Mouse (Mus musculus): ENCODE results near the gene Irs1. TPM values are rescaled to one million over a fixed set of nuclear protein-coding genes. Genes with fewer than 3 reads are reported as not detected.

Gene Irs1
- polyA plus RNA-seq (2012; rRNA removed): 12.2 and 14.2 TPM in 2 replicates

DNA sequence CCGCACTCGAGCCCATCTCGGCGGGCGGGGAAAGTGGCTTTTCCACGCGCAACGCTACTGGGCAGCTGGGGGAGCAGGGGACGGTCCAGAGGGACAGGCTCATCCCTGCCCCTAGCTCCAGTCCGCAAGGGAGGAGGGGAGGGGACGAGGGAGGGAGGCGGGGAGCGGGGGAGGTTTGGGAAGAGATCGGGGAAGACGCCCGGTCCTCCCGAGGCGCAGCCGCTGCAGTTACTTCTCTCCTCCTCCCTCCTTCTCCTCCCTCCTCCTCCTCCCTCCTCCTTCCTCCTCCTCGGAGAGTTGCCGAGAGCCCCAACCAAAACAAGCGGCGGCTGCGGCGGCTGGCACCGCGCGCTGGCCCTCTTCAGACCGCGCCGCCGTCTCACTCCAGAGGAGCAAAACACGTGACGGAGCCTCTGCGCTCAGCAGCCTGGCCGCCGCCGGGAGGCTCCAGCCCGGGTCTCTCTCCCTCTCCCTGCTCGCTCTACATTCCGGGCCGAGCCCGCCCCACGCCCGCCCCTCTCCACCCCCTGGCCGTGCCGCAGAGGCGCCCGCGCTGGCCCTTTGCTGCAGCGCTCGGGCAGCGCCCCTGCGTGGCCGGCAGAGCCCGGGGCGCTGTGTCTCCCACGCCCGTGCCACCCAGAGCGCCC is at the start of gene Irs1:
Gene Irs1, minus strand, starts transcription at position 266 of the 647 bp plus-strand sequence.

DNA sequence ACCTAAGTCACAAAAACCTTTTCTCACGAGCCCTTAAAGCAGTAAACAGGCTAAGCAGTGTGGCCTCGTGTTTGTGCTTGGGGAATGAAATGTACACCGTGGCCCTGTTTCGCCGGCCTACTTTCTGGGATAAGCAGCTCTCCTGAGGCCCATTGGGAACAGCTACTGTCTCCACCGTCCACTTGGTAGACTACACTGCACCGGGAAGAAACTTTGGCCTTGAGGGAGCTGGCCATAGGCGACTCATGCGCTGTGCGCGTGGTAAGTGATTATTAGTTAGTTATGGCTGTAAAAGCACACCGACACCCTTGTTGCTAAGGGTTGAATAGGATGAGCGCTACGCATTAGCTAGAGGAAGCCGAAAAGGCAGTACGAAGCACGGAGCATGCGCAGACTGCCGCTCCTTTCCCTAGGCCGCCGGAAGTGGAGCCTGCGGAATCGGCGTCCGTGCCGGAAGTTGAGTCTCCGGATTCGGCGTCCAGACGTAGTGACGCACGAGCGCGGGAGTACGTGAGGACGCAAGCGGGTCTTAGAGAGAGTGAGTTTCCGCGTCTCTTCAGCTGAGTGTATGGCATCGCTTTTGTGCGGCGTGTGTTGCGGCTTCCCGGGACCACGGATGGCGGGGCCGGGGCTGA is 25.0 kb upstream of the Irs1 start, which contains the start of gene Rhbdd1:
Gene Rhbdd1, plus strand, starts transcription at position 342 of the 635 bp plus-strand sequence.

DNA sequence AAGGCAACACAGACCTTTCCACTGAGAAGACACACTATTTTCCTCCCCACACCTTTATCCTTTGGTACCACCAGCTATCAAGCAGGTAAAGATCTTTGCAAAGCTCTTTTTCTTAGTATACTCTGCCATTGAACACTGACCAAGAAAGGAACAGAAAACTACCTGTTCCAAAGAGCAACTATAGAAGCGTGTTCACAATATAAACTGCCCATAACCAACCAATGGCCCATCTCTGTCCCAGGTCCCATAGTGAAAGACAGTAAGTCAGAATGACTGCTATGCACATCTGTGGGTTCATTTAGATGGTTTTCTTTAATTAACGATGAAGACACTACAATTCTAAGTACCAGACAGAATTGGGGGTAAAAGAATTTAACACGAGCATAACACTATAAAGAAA is 58.4 kb downstream of the Irs1 start, which contains the start of gene Gm9747:
Gene Gm9747, plus strand, starts transcription at position 301 of the 400 bp plus-strand sequence.

Other genes with a start within 250 kb of the Irs1 start
- gene Gm9747, start 58.3 kb downstream of the Irs1 start, polyA plus RNA-seq (2012; rRNA removed): 0.16 and 0.23 TPM in 2 replicates
- gene Rhbdd1, start 25.0 kb upstream of the Irs1 start, polyA plus RNA-seq (2012; rRNA removed): 5.7 and 6.2 TPM in 2 replicates

All from central nervous system, embryonic 14 days (tissue).